Mouse (Mus musculus) B cell, adult 2 months (primary cell): ENCODE results near the gene Erf.
"Not testable (repeated sequence)": the region's sequence is repeated elsewhere in the genome, so short reads cannot be mapped to it uniquely, and the experiment has no call there.

Source experiments
- DNase-seq, 2 experiments: peaks; one replicate each; pipeline ENCODE4 v3.0.0; 2022

Erf gene

GRCm38 (mm10) chr7:25266180-25266962 is 15.8 kb upstream of the Erf start:
- no peak for DNase-seq

DNA sequence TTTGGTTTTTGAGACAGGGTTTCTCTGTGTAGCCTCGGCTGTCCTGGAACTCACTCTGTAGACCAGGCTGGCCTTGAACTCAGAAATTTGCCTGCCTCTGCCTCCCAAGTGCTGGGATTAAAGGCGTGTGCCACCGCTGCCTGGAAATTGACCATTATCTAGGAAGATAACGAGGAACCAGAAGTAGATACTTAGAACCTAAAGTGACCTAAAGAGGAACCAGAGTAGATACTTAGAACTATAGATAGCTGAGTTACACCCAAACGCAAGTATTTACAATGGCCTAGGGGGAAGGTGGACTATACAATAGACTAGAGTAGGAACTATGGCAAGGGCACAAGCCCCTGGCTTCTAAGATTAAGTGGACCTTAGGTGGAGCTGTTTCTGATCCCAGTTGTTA is 15.2 kb upstream of the Erf start:
- not testable (repeated sequence) for DNase-seq

GRCm38 (mm10) chr7:25263968-25264870 is 13.7 kb upstream of the Erf start:
- DNase-seq: no peak

- DNase-seq: no peak
Observed at GRCm38 (mm10) chr7:25261896-25262295, 11.3 kb upstream of the Erf start.

- no peak for DNase-seq
Observed at GRCm38 (mm10) chr7:25251822-25252221, 1.3 kb upstream of the Erf start.

DNA sequence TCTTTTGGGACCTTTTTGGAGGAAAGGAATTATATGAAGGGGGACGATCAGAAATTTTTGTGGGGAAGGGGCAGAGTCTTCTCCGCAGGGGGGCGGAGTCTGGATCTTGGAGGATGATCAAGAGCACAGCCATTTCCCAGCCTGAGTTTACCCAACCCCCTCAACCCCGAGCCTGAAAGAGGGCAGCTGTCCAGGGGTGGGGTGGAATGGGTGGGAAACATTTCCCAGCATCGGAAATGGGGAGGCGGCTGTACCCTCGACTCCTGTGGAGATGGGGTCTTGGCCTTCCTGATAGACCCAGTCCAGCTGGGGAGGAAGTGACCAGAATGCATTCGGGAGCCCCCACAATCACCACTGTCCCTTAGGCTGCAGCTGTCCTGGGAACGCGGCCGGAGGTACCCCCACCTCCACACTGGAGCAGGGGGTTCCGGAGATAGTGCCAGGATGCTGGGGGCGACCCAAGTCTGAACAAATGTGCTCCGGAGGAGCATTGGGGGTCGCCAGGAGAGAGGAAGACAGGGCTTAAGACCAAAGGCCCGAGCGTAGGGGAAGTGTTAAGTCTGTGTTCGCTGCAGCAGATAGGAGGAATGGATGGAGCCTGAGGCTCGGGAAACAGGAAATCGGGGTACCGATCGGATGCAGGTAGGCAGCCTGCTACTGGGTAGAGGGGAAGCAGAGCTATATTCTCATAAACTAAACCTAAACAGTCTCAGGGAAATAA is 670 bp upstream of the Erf start:
- peak; percentile 19 to 20 for DNase-seq

- DNase-seq: peak; percentile 75 to 76
Observed at GRCm38 (mm10) chr7:25249314-25250140, 1.0 kb downstream of the Erf start.

DNA sequence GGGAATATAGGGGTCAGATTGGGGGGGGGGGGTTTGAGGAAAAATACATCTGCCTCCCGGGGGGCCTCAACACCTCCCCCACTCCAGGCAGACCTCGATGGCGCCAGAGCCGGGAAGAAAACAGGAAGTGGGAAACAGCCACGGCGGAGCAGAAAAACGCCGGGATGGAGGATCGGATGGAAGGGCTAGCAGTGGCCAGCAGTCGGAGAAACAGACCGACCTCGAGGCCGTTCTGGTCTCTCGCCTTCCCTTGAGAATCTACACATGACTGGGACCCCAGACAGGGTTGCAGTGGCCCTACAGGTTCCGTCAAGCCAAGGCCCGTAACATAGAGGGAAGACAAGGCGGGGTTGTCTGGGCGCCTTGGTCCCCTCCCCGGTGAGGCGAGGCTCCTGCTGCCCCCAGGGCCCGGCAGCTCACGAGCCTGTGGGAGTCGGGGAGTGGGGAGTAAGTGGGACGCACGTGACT is 1.7 kb downstream of the Erf start:
- no peak for DNase-seq

- DNase-seq: peak in 1 of 2 experiments; percentile 17
Observed at GRCm38 (mm10) chr7:25248018-25248647, 2.4 kb downstream of the Erf start.

- no peak for DNase-seq
Observed at GRCm38 (mm10) chr7:25247498-25247897, 3.1 kb downstream of the Erf start.

- no peak for DNase-seq
Observed at GRCm38 (mm10) chr7:25246759-25247137, 3.8 kb downstream of the Erf start.

GRCm38 (mm10) chr7:25246079-25246758 is 4.3 kb downstream of the Erf start:
- no peak for DNase-seq

GRCm38 (mm10) chr7:25244562-25245369 is 5.8 kb downstream of the Erf start:
- DNase-seq: no peak

GRCm38 (mm10) chr7:25243361-25243760 is 7.2 kb downstream of the Erf start:
- no peak for DNase-seq

DNA sequence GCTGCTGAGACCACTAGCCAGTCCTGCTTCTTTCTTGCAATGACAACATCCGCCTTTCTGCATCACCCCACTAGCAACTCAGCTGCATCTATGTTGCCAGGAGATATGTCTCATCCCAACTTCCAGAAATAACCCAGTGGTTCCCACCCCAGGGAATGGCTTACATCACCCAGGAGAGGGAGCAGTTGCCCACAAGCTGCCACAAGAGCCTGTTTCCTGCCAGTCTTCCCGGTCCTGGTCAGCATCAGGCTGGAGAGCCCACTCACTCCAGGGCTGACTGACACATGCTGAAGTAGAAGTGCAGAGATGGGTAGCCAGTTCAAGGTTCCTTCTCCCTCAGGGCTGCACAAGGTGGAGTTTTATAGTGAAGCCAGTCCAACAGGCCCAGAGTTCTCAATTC is 9.5 kb downstream of the Erf start:
- DNase-seq: no peak

- no peak for DNase-seq
Observed at GRCm38 (mm10) chr7:25240631-25241030, 9.9 kb downstream of the Erf start.

DNA sequence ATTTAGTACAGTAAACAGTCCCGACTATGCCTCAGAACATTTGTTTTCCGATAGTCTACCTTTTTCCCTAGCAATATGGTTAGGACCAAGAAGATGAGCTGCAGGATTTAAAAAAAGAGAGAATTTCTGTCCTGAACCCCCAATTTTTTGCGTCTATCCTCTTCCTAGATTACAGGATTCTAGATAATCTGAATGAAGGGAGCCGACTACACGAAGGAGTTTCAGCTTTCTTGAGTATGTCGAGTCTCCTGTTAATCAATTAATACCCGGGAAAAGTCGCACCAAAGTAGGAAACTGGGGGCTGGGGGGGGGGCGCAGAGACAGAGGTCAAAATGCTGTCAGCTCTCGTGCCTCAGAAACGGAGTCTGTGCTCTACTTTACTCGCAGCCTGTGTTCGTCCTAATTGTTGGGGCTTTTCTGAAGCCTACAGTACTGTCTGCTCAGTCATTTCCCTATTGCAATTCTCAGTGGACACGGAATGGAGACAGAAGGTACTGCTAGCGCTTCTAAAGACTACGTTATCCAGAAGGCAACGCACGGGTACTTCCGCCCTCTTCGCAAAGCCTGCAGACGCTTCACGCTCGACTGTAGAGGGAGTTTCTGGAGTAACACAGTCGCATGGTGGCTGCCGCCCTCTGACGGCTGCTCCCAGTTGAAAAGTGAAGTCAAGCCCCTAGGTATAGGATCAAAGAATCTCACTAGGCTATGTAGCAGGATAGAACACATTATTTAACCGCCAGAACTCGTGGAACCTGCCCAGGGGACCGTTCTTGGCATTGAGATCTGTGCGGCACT is 11.5 kb downstream of the Erf start:
- peak; percentile 76 to 80 for DNase-seq

DNA sequence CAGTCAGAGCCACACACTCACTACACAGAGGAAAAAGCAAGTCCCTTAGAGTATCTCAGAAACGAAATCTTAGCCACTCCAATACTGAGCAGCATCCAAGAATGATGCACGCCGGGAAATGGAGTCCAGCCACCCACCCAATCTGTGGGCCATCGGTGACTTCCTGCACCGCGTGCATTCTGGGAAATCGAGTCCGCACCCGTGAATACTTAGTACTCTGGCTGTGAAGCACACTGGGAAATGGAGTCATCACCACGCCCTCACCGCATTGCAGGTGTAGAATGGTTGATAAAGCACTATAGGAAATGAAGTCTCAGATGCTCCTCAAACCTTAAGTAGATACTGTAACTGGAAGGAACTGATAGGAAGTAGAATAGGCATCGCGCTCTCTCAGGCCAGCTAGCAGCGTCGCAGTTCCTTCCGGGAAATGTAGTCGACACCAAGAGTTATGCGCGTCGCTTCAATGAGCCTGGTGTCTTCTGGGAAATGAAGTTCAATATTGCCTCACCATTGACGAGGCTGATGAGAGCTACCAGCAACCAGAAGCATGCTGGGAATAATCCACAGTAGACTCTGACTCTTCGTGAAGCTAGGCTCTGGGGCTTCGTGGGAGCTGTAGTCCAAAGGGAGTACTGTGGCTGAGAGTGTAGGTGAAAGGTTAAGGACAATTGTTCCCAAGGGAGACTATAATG is 12.4 kb downstream of the Erf start:
- peak; percentile 91 to 93 for DNase-seq
